Mouse (Mus musculus): ENCODE results near the gene Vps16. TPM values are rescaled to one million over a fixed set of nuclear protein-coding genes. Genes with fewer than 3 reads are reported as not detected.

Vps16 gene
- 40.9 and 53.4 TPM in 2 replicates for polyA plus RNA-seq (2012; rRNA removed)

GRCm38 (mm10) chr2:130424126-130424853 lies at the start of gene Vps16, which contains the start of gene Pced1a:
TSS of gene Vps16 (plus strand) at chr2:130424339.
TSS of gene Pced1a (minus strand) at chr2:130424701.

GRCm38 (mm10) chr2:130397186-130397985 lies 26.8 kb upstream of the Vps16 start, which contains the start of gene Cpxm1:
TSS of gene Cpxm1 (minus strand) at chr2:130397574.

DNA sequence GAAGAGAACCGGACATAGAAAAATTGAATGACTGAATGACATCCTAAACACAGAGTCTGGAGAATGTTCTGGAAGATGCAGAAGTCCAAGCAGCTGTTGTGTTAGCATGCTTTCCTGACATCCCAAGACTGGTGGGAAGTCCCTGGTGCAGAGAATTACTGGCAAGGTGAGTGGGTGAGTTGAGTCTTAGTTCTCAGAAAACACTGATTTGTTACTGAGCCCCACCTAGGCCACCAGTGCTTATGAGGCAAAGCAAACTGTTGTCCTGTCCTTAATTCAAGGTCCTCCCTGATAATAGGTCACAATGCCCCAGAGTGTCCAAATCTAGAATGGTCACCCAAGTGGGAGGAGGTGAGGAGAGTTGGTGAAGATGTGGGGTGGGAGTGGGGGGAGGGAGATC lies 19.2 kb upstream of the Vps16 start, which contains the start of the genes Gm28372 and 1700020A23Rik:
Gene Gm28372 (plus strand): TSS at position 301 of the 400 bp plus-strand sequence.
Gene 1700020A23Rik (plus strand): TSS at position 321 of the 400 bp plus-strand sequence.

GRCm38 (mm10) chr2:130406178-130406577 lies 18.0 kb upstream of the Vps16 start, which contains the start of gene Tmem239:
TSS of gene Tmem239 (plus strand) at chr2:130406478.

GRCm38 (mm10) chr2:130449794-130450433 lies 25.8 kb downstream of the Vps16 start, which contains the start of gene Ptpra:
TSS of gene Ptpra (plus strand) at chr2:130450278.

Other genes with a start within 250 kb of the Vps16 start
- gene Snrpb, start 244.9 kb upstream of the Vps16 start, polyA plus RNA-seq (2012; rRNA removed), result 287 and 291 TPM in 2 replicates
- not detected in 2 replicates for gene Tmc2, start 229.1 kb upstream of the Vps16 start, polyA plus RNA-seq (2012; rRNA removed)
- 35.5 and 40.9 TPM in 2 replicates for gene Nop56, start 149.9 kb upstream of the Vps16 start, polyA plus RNA-seq (2012; rRNA removed)
- gene Idh3b, start 139.8 kb upstream of the Vps16 start, polyA plus RNA-seq (2012; rRNA removed), result 228 and 240 TPM in 2 replicates
- gene Ebf4, start 129.2 kb upstream of the Vps16 start, polyA plus RNA-seq (2012; rRNA removed), result 3.0 and 3.2 TPM in 2 replicates
- gene Cpxm1, start 26.8 kb upstream of the Vps16 start, polyA plus RNA-seq (2012; rRNA removed), result 2.1 TPM in 2 replicates
- gene Gm28372, start 19.1 kb upstream of the Vps16 start, polyA plus RNA-seq (2012; rRNA removed), result not detected in 2 replicates
- gene 1700020A23Rik, start 19.1 kb upstream of the Vps16 start, polyA plus RNA-seq (2012; rRNA removed), result not detected in 2 replicates
- not detected in 2 replicates for gene Tmem239, start 17.9 kb upstream of the Vps16 start, polyA plus RNA-seq (2012; rRNA removed)
- gene Pced1a, start 362 bp downstream of the Vps16 start, polyA plus RNA-seq (2012; rRNA removed), result 19.3 and 27.3 TPM in 2 replicates
- 41.5 and 43.6 TPM in 2 replicates for gene Ptpra, start 25.9 kb downstream of the Vps16 start, polyA plus RNA-seq (2012; rRNA removed)
- gene Mrps26, start 139.4 kb downstream of the Vps16 start, polyA plus RNA-seq (2012; rRNA removed), result 96.1 and 98.1 TPM in 2 replicates
- 0.28 TPM in 1 of 2 replicates, not detected in the other for gene Oxt, start 151.8 kb downstream of the Vps16 start, polyA plus RNA-seq (2012; rRNA removed)
- gene Avp, start 158.2 kb downstream of the Vps16 start, polyA plus RNA-seq (2012; rRNA removed), result not detected in 2 replicates
- 1.1 TPM in 2 replicates for gene Fastkd5, start 205.7 kb downstream of the Vps16 start, polyA plus RNA-seq (2012; rRNA removed)
- 5.7 TPM in 2 replicates for gene Ubox5, start 205.7 kb downstream of the Vps16 start, polyA plus RNA-seq (2012; rRNA removed)
- 61.8 and 69.8 TPM in 2 replicates for gene Lzts3, start 218.5 kb downstream of the Vps16 start, polyA plus RNA-seq (2012; rRNA removed)
- 73.1 and 112 TPM in 2 replicates for gene Ddrgk1, start 240.3 kb downstream of the Vps16 start, polyA plus RNA-seq (2012; rRNA removed)
- gene Itpa, start 243.3 kb downstream of the Vps16 start, polyA plus RNA-seq (2012; rRNA removed), result 23.8 and 25.9 TPM in 2 replicates